Mouse (Mus musculus) thymus, postnatal 10 days (tissue): ENCODE measurements at regions not wholly inside any gene's neighbourhood (a gene's known extent, or its start where the extent isn't known, plus 50 kb on each side); places are given as distances from the start of the nearest gene placed in this dataset.

Experiments used
- DNase-seq, 2 experiments: peaks; one replicate each; pipeline ENCODE4 v3.0.0; 2021; ENCODE audit warnings: low spot score in 2 of 2

- DNase-seq, result no peak
Measured at GRCm38 (mm10) chr15:67901191-67901601, 1400.5 kb upstream of the Lrrc6 start.

GRCm38 (mm10) chr15:67899772-67900171, 1399.1 kb upstream of the Lrrc6 start:
- no peak for DNase-seq

DNA sequence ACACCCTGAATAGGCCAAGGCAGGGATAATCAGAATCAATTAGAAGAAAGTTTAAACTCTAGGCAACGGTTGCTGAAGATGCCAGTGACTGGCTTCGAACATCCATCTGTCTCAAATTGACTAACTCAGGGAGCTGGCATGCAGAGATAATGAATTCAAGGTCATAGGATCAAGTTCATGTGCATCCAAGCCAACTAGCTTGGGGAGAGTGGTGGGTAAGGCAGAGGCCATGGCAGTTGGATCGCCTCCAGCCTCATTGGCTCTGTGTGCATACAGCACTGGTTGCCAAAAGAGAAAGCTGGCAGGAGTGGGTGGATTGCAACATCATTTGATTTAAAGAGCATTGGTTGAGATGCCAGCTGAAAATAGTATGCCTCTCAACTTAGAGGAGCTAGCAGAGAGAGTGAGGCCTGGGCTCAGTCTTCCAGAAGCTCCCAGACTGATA, 1398.3 kb upstream of the Lrrc6 start:
- DNase-seq, result no peak

DNA sequence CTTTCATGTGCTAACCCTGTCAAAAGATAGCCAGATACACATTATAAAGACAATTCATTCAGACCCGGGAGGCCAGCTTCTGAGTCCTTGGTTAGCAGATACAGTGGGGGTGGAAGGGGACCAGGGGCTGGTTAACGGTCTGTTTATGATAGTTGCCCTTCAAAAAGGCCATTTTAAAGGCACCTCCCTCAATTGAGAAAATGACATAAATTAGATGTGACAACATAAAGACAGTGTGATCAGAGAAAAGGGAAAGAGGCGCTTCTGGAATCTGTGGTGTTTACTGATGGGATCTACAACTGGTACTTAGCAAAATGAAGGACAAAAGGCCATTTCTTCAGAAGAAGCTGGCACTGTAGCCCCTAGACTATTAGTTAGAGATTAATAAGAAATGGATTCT, 1391.4 kb upstream of the Lrrc6 start:
- no peak for DNase-seq

- no peak for DNase-seq
Measured at GRCm38 (mm10) chr15:67890612-67891304, 1390.0 kb upstream of the Lrrc6 start.

DNA sequence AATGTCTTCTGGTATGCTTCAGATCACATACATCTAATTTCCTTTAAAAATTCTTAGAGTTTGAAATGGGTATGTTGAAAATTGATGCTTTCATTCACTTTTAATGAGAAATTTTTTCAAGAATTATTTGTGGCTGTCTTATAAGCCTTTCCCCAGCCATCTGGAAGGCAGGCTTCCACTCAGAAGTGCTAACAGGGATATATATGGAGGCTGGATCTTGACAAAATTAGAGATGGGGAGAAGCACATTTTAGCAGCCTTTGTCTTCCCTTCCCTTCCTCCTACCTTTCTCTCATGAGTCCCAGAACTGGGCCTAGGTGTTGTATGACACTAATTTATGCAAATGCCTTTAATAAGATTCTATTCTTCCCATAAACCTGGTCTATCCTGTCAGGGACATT, 1387.8 kb upstream of the Lrrc6 start:
- DNase-seq, result no peak

GRCm38 (mm10) chr15:67855291-67855690, 1354.6 kb upstream of the Lrrc6 start:
- DNase-seq, result no peak

DNA sequence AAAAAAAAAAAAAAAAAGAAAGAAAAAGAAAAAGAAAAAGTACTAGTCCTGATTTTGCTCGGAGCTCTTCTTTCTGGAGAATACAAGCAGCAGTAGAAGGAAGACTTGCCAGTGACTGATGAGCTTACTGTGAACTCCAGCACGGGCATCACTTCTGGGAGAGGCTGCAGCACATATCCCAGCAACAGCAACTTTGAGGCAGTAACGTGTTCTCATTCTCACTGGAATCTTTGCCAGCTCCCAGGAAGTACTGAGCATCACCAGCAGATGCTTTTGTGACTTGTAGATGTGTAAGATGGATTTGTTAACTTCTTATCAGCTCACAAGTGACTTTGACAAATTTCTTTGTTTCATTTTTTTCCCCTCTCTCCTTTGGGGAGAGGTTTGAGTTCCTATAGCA, 1349.4 kb upstream of the Lrrc6 start:
- no peak for DNase-seq

DNA sequence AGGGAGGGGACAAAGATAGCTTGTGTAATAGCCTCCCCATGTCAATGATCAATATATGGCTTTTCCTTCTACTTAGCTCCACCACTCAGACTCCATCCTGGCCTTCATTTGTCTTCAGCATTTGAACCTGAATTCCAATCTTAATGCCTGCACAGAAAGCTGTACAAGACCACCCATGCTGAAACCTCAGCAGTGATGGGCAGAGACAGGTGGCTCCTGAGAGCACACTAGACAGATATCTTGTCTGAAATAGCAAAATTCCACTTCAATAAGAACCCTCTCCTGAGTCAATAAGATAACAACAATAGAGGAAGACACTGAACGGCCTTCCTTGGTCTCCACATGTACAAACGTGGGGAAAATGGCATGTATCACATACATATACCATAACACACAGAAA, 1345.0 kb upstream of the Lrrc6 start:
- no peak for DNase-seq

DNA sequence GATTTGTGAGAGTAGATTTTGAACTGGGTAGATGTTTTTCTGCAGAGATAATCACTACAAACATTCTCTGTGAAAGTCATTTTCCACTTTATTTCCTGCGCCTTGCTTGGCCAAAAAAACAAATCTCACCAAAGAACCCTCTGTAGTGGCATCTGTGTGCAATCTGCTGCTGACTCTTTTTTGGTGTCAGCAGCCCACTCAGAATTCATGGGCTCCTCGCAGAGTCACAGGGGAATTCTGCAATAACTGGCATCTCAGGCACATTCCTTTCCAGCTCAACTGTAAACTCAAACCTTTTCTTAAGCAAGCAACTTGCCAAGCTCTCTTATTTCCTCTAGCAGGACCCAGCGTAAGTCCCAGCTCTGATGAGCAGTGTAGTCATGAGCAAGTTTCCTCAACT, 1340.0 kb upstream of the Lrrc6 start:
- DNase-seq, result no peak

DNA sequence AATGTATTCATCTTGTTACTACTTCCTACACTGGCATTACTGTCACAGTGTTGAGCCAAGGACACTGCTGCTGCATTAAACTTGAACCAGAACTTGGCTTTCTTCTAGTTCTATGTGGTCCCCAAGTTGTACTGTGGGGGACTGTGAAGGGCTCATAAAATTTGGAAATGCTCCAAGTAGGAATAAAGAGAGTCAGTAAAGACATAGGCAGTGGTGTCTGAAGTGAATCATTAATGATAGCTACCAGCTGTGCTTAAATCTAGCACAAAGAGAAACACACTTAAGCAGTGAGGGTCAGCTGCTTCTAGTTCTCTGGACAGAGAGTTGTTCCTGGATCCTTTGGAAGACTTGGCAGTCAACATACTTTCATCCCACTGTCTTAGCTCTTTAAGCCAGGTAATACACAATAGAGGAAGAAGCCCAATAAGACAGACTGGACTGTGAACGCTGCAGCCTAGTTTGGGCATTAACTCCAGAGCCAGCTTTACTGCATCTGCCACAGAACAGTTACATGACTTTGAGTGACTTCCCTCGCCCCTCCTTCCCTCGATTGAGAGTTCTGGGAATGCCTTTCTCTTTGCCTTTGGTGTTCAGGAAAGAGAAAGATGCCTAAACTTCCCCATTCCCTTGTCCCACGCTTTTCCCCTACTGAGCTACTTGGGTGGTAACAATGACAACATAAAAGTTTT, 1325.2 kb upstream of the Lrrc6 start:
- no peak for DNase-seq

DNA sequence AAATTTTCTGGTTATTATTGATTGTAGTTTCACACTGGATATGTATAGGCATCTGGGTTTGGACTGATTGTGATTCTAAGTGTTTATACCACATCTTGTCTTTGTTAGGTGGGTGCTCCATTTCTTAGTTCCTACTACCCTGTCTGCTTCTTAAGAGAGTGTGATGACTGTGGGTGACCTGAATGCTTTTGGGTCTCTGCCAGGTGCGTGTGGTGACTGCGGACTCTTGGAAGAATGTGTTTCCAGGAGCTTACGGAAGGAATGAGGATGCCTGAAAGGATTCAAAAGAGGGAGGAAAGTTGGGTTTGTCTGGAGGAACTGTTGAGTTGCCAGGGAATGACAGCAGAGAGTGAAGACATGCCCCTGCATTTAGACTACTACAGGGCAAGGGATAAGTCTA, 1322.5 kb upstream of the Lrrc6 start:
- DNase-seq, result no peak

DNA sequence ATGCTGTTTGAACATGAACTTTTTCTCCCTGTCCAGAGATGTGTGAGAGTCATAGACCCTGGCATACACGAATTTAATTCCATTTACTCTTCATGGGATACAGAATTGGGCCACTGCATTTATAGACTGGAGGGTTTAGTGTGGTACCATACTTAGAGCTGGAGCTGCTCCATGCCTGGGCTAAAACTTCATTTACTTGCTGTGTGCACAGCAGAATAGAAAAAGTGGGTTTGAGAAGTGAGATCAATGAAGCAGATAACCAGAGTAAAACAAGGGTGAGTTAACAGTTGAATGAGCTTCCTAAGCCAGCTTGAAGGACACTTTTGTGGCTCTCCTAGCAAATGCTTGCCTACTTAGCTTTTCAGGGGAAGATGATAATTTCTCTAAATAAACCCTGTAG, 1299.2 kb upstream of the Lrrc6 start:
- DNase-seq, result no peak

GRCm38 (mm10) chr15:67795578-67795977, 1294.9 kb upstream of the Lrrc6 start:
- no peak for DNase-seq

GRCm38 (mm10) chr15:67792822-67793221, 1292.1 kb upstream of the Lrrc6 start:
- no peak for DNase-seq

GRCm38 (mm10) chr15:67788587-67788986, 1287.9 kb upstream of the Lrrc6 start:
- no peak for DNase-seq

DNA sequence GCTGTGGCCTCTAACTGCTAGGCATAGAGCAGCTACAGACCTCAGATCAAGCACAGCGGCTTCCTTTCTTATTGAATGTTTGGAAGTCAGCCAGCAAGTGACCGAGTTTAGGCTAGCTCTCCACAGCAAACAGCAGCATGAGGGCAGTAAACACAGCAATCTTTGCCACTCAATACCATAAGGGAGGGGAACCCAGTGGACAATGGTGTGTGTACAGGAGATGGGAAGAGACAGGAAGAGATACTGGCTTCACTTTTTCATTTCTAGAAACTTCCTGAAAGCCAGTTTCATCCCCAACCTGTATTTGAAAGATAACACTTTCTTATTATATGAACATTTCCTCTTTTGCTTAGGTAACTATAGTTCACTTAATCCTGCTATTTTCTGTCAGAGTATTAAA, 1284.9 kb upstream of the Lrrc6 start:
- no peak for DNase-seq

DNA sequence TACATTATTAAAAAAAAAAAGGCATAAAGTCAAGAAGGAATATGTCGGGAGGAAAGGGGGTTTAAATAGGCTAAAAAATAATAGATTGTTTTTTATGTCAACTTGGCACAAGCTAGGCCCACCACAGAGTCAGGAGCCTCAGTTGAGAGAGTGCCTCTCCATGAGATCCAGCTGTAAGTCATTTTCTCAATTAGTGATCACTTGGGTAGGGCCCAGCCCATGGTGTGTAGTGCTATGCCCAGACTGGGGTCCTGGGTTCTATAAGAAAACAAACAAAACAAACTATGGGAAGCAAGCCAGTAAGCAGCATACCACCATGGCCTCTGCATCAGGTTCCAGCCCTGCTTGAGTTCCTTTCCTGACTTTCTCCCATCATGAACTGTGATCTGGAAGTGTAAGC, 1283.0 kb upstream of the Lrrc6 start:
- no peak for DNase-seq

- no peak for DNase-seq
Measured at GRCm38 (mm10) chr15:67782505-67782904, 1281.8 kb upstream of the Lrrc6 start.

- DNase-seq, result no peak
Measured at GRCm38 (mm10) chr15:67780856-67781255, 1280.1 kb upstream of the Lrrc6 start.

DNA sequence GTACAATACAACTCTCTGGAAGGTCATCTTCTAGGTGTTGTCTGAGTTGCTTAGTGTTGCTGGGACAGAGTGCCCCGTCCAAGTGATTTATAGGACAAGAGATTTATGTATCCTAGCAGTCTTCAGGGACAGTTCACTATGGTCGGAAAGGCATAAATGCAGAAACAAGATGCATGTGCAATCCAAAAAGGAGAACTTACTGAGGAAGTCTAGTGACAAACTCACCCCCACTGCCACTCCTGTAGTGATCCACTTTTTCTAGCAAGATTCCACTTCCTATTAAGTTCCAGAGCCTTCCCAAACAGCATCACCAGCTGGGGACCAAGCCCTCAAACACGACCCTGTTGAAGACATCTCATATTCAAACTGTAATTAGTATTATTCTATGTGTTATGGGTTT, 1266.9 kb upstream of the Lrrc6 start:
- DNase-seq, result no peak

- DNase-seq, result no peak
Measured at GRCm38 (mm10) chr15:67759221-67759620, 1258.5 kb upstream of the Lrrc6 start.

DNA sequence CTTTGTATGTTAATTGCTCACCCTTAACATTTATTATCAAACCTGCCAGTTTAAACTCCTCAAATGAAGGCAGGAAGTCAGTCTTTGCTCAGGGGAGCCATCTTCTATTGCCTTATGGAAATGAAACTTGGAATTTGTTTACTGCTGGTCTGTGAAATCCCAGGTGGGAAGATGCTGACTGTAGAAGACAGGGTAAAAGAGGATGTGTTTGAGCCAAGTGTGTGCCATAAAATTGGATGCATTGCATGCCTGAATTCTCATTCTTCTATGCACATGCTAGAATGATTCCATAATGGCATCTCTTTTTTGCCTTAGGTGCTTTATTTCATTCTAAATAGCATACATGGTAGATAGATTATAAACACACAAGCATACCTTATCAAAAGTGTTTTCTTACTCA, 1249.9 kb upstream of the Lrrc6 start:
- DNase-seq, result no peak

- no peak for DNase-seq
Measured at GRCm38 (mm10) chr15:67743332-67743731, 1242.6 kb upstream of the Lrrc6 start.
